Mouse (Mus musculus) adrenal gland, postnatal 0 days (tissue): Measurements from ENCODE around the gene Nfatc2ip. TPM values are rescaled to one million over a fixed set of nuclear protein-coding genes. Genes with fewer than 3 reads are reported as not detected.

Experiments
- microRNA-seq: library from miRNA; unstranded; fragments of <30 nt; microRNA quantifications from one replicate; pipeline ENCODE4, GENCODE M21; 2016; ENCODE audit warnings: borderline replicate concordance; ENCODE audit not compliant: insufficient number of aligned reads
- polyA plus RNA-seq: library from polyadenylated mRNA; unstranded; fragments of >200 nt; fragmentation: Nextera tagmentation; extraction: Ambion mirVana; gene quantifications from 2 replicates; pipeline ENCODE4 v1.2.1, GENCODE M21; 2015

The Nfatc2ip gene
- polyA plus RNA-seq = 1.8 and 1.9 TPM in 2 replicates

DNA sequence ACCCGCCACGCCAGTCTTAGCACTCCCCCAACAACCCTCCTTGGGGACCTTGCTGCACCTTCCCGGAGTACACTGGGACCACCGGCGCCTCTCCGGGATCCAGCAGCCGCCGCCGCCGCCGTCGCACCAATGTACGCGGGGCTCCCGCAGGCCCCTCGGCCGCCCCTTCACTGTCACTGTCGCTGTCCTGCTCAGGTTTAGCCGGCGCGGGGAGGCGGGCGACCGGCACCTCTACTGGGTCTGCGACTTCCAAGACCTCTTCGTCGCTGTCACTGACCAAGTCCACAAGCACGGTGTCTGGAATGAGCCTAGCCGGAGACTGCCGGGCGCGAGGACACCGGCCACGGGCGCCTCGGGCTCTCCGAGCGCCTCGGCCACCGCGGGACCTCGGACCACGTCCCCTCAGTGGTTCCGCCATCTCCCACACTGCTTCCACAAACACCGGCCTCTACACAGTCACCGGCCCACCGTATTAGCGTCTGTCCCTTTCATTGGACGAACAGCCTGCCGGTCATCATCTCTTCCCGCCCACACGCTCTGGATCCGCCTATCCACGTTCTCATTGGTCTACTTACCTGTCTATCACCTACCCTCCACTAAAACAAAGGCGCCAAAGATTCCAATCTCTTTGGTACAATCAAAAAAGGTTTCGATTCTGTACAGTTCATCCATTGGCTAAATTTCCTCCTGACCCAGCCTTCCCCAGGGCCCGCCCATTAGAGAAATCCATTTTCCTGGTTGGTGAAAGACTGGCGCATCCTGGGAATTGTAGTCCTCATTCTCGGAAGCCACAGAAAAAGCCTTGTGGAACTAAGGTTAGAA, at the start of gene Nfatc2ip:
Nfatc2ip (minus strand) TSS at position 440 of the 822 bp plus-strand sequence.

DNA sequence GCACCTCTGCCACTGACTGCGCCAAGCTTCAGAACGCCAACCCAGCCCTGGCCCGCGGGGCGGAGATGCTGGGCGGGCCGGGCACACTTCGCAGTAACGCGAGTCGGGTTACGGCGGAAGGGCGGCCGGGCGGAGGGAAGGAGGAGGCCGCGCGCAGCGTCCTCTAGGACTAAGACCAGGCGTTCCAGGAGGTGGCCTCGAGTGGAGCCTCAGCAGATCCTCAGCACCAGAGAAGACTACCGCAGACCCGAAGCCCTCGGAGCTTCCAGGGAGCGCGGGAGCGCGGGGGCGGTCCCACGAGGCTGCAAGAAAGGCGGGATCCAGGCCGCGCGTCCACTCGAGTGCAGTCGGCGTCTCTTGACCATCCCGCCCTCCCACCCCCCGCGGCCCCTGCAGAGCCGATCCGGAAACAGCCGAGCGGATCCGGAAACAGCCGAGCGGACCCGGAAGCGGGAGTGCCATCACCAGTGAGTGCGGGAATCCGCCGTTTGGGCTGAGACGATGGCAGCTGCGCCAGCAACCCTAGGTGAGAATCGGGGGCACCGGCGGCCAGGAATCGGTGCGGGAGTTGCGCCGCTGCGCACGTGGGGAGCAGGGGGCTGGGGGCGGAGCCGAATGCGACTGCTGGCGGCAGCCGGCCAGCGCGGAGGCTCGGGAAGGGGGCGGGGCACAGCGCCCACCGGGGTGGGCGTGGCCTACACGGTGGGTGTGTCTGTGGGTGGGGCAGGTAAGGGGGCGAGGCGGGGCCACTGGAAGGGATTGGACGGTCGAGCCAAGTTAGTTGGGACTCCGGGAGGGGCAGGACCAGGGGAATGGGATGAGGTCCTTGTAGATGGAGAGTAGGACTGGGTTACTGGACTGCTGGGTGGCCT, 32.3 kb upstream of the Nfatc2ip start, which contains the start of gene Rabep2:
Rabep2 (plus strand) TSS at position 129 of the 872 bp plus-strand sequence.

DNA sequence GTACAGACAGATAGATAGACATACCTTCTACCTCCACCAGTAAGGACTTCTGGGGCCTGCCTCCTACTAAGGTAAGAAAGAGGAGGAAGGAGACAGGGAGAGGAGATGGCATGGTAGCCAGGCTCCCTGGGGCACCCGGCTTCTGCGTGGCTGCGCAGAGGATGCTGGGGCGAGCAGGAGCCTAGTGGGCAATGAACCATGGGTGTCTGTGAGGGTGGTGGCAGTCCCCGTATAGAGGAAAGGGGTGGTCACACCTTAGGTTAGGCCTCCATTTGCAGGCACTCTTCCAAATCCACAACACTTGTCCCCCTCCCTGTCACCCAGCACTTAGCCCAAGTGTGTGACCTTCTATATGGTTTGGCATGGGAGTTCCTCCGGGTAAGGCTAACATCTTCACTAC, 18.2 kb upstream of the Nfatc2ip start, which contains the start of gene Cd19:
Cd19 (minus strand) TSS at position 165 of the 400 bp plus-strand sequence.

DNA sequence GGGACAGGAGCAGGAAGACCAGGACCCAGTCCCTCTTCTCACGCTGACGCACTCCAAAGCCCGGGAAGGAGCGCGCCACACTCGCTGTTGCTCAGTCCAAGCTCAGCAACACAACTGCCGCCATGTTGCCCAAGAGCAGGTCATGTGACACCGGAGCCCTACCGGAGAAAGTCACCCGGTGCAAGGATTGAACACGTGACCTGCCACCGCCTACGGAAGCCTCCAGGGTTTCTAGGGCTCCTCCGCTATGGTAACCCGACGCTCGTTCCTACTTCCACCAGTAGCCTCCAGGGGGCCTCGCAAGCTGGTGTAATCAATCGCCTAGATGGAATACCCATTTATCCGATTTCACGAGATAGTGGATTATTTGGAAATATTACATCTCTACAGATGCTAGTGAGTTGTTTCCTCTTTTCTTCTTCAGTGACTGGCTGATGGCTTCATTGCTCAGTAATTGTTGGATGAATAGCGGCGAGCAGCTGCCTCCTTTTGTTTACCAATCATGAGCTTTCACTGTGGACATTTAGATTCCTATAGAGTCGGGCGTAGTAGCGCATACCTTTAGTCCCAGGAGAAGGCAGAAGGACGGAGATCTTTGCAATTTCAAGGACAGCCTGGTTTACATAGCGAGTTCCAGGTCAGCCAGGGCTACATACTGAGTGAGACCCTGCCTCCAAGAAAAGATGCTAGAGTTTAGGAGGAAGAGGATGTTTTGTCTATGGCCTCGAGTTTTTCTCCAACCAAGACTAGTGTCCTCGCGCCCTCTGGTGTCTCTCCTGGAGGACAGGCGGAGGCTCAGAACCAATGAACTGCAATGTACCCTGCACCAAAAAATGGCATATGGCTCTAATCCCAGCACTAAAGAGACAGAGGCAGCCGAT, 19.0 kb downstream of the Nfatc2ip start, which contains the start of gene Spns1:
Spns1 (minus strand) TSS at position 173 of the 881 bp plus-strand sequence.

DNA sequence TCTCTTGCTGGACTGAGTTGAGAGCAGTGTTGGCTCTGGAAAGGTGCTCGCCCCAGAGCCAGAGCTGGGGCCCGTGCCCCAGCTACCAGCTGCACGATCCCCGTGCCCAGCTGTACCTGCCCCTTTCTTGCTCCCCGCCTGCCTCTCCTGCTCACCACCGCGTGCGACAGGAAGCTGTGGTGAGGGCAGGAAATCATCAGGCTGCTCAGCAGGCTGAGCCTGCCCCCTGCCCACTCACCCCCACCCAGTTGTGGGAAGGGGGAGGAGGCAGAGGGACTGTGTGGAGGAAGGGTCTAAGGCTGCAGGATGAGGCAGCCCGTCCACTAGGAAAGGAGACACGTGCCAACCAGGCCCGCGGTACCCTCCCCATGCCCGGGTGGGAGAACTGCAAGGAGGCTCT, 27.1 kb downstream of the Nfatc2ip start, which contains the start of gene Lat:
Lat (minus strand) TSS at position 178 of the 400 bp plus-strand sequence.

Small RNA genes lying within 50 kb of the gene (microRNA-seq; reads per million reads assigned to microRNA genes)
- not detected for gene Mir7058

Other genes starting within 250 kb of the Nfatc2ip start
- gene Xpo6, start 196.2 kb downstream of the Nfatc2ip start, polyA plus RNA-seq = 21.7 and 30.8 TPM in 2 replicates
- 19.5 and 27.7 TPM in 2 replicates for gene Sbk1, start 124.1 kb downstream of the Nfatc2ip start, polyA plus RNA-seq
- gene Lat, start 27.2 kb downstream of the Nfatc2ip start, polyA plus RNA-seq = 1.2 and 1.6 TPM in 2 replicates
- 35.3 and 41.7 TPM in 2 replicates for gene Spns1, start 19.3 kb downstream of the Nfatc2ip start, polyA plus RNA-seq
- 0.88 and 1.1 TPM in 2 replicates for gene Cd19, start 18.2 kb upstream of the Nfatc2ip start, polyA plus RNA-seq
- gene Rabep2, start 32.0 kb upstream of the Nfatc2ip start, polyA plus RNA-seq = 26.7 and 56.7 TPM in 2 replicates
- gene Atp2a1, start 66.4 kb upstream of the Nfatc2ip start, polyA plus RNA-seq = 2.9 and 14.1 TPM in 2 replicates
- 29.9 and 34.6 TPM in 2 replicates for gene Sh2b1, start 78.7 kb upstream of the Nfatc2ip start, polyA plus RNA-seq
- gene Tufm, start 90.6 kb upstream of the Nfatc2ip start, polyA plus RNA-seq = 52.7 and 111 TPM in 2 replicates
- 31.8 and 38.3 TPM in 2 replicates for gene Atxn2l, start 106.7 kb upstream of the Nfatc2ip start, polyA plus RNA-seq
- gene Eif3c, start 169.7 kb upstream of the Nfatc2ip start, polyA plus RNA-seq = 124 and 159 TPM in 2 replicates
- 0.87 and 1.9 TPM in 2 replicates for gene Apobr, start 188.2 kb upstream of the Nfatc2ip start, polyA plus RNA-seq
- 18.2 and 21.2 TPM in 2 replicates for gene Cln3, start 189.1 kb upstream of the Nfatc2ip start, polyA plus RNA-seq
- gene Il27, start 198.2 kb upstream of the Nfatc2ip start, polyA plus RNA-seq = not detected in 2 replicates
- 25.1 and 37.7 TPM in 2 replicates for gene Nupr1, start 234.1 kb upstream of the Nfatc2ip start, polyA plus RNA-seq